Mouse (Mus musculus) neural tube, embryonic 12.5 days (tissue): ENCODE data around the gene Atxn2. TPM values are rescaled to one million over a fixed set of nuclear protein-coding genes. Genes with fewer than 3 reads are reported as not detected.
"Not testable (repeated sequence)": the region's sequence is repeated elsewhere in the genome, so short reads cannot be mapped to it uniquely, and the experiment has no call there.

ENCODE experiments used
- ATAC-seq: fragments of 200-750 bp; cut with Nextera tagmentation; 2 replicates; pipeline ENCODE4 v1.8.0; 2017; ENCODE audit warnings: low read depth, mild to moderate bottlenecking, moderate TSS enrichment, moderate library complexity; ENCODE audit not compliant: low FRiP score
- H3K27ac ChIP-seq: fragments of 300-500 bp; sonication (generic); 2 replicates; pipeline ENCODE4 v1.5.1; 2016
- H3K27me3 ChIP-seq: fragments of 300-500 bp; sonication (generic); replicated peaks from 2 replicates; pipeline ENCODE4 v1.6.1; 2016; ENCODE audit warnings: mild to moderate bottlenecking
- H3K36me3 ChIP-seq: fragments of 300-500 bp; sonication (generic); 2 replicates; pipeline ENCODE4 v1.6.1; 2016; ENCODE audit warnings: mild to moderate bottlenecking
- H3K4me1 ChIP-seq: fragments of 300-500 bp; sonication (generic); 2 replicates; pipeline ENCODE4 v1.6.1; 2016
- H3K4me2 ChIP-seq: fragments of 300-500 bp; sonication (generic); replicated peaks from 2 replicates; pipeline ENCODE4 v1.6.1; 2016; ENCODE audit warnings: mild to moderate bottlenecking
- H3K4me3 ChIP-seq: fragments of 300-500 bp; sonication (generic); 2 replicates; pipeline ENCODE4 v1.5.1; 2016
- H3K9ac ChIP-seq: fragments of 300-500 bp; sonication (generic); 2 replicates; pipeline ENCODE4 v1.6.1; 2016; ENCODE audit warnings: mild to moderate bottlenecking
- H3K9me3 ChIP-seq: fragments of 300-500 bp; sonication (generic); 2 replicates; pipeline ENCODE4 v1.6.1; 2016; ENCODE audit warnings: mild to moderate bottlenecking
- WGBS: fragments of 180-500 bp; shearing (Covaris S2); methylation state at CpG from one replicate; pipeline ENCODE4 v1.1.7; 2016; 5-methylcytosine and 5-hydroxymethylcytosine counted together
- polyA plus RNA-seq: library from polyadenylated mRNA; unstranded; fragments of >200 nt; fragmentation: Nextera tagmentation; extraction: Ambion mirVana; gene quantifications from 2 replicates; pipeline ENCODE4 v1.2.1, GENCODE M21; 2016

The Atxn2 gene
- polyA plus RNA-seq, 1 experiment from 2014 or later = 107 TPM

- Histone ChIP-seq H3K27me3 (no peaks in the 10 kb centered on the region), H3K4me1 (peaks cover 30% of the 10 kb centered on the region), H3K36me3 (peaks cover 10% of the 10 kb centered on the region; the same call in 1 of the 2 replicates), H3K4me2 (peak overlapping the region; percentile 89), H3K9ac (peak overlapping the region; percentile 99), H3K27ac (peak overlapping the region; percentile 98), H3K9me3 (no peaks in the 10 kb centered on the region), H3K4me3 (peak overlapping the region; percentile 99)
- ATAC-seq = 0 out of 2 replicates have a peak, but pooled peaks have one; percentile 19
- WGBS = under 1% methylated on average over 32 of the region's 32 CpGs
Measured at GRCm38 (mm10) chr5:121712934-121713538, 1.9 kb downstream of the Atxn2 start.

GRCm38 (mm10) chr5:121714331-121714730 is 3.2 kb downstream of the Atxn2 start:
- H3K27me3 ChIP-seq = no peaks in the 10 kb centered on the region
- peaks cover 30% of the 10 kb centered on the region for H3K4me1 ChIP-seq
- ATAC-seq = no peak
- H3K4me3 ChIP-seq = no peak overlapping the region
- no peak overlapping the region for H3K9ac ChIP-seq
- H3K4me2 ChIP-seq = peak overlapping the region; percentile 89
- no peaks in the 10 kb centered on the region for H3K9me3 ChIP-seq
- 82% methylated on average over 1 of the region's 1 CpGs for WGBS
- no peak overlapping the region for H3K27ac ChIP-seq
- peaks cover 10% of the 10 kb centered on the region; the same call in 1 of the 2 replicates for H3K36me3 ChIP-seq

- 0 out of 2 replicates have a peak overlapping the region, but pooled peaks have one; percentile 18 for H3K4me2 ChIP-seq
- peaks cover 10% of the 10 kb centered on the region; the same call in 1 of the 2 replicates for H3K36me3 ChIP-seq
- no peak overlapping the region for H3K27ac ChIP-seq
- 82% methylated on average over 6 of the region's 6 CpGs for WGBS
- H3K4me3 ChIP-seq = no peak overlapping the region
- no peak overlapping the region for H3K9ac ChIP-seq
- H3K4me1 ChIP-seq = peaks cover 33% of the 10 kb centered on the region
- no peaks in the 10 kb centered on the region for H3K9me3 ChIP-seq
- no peaks in the 10 kb centered on the region for H3K27me3 ChIP-seq
- no peak for ATAC-seq
Measured at GRCm38 (mm10) chr5:121714928-121715327, 3.8 kb downstream of the Atxn2 start.

- peaks cover 10% of the 10 kb centered on the region; the same call in 1 of the 2 replicates for H3K36me3 ChIP-seq
- ATAC-seq = no peak
- no peak overlapping the region for H3K27ac ChIP-seq
- no peak overlapping the region for H3K4me3 ChIP-seq
- no peaks in the 10 kb centered on the region for H3K27me3 ChIP-seq
- no peaks in the 10 kb centered on the region for H3K9me3 ChIP-seq
- H3K4me1 ChIP-seq = peaks cover 27% of the 10 kb centered on the region
- H3K4me2 ChIP-seq = no peak overlapping the region
- no peak overlapping the region for H3K9ac ChIP-seq
- 89% methylated on average over 5 of the region's 5 CpGs for WGBS
Measured at GRCm38 (mm10) chr5:121718462-121718861, 7.3 kb downstream of the Atxn2 start.

GRCm38 (mm10) chr5:121720888-121721585 is 9.9 kb downstream of the Atxn2 start:
- no peak overlapping the region for H3K27ac ChIP-seq
- H3K4me1 ChIP-seq = peaks cover 9% of the 10 kb centered on the region; the same call in 1 of the 2 replicates
- no peak overlapping the region for H3K4me2 ChIP-seq
- H3K9me3 ChIP-seq = no peaks in the 10 kb centered on the region
- H3K4me3 ChIP-seq = no peak overlapping the region
- no peak overlapping the region for H3K9ac ChIP-seq
- H3K36me3 ChIP-seq = peaks cover 10% of the 10 kb centered on the region; the same call in 1 of the 2 replicates
- H3K27me3 ChIP-seq = no peaks in the 10 kb centered on the region
- WGBS = 90% methylated on average over 5 of the region's 5 CpGs
- ATAC-seq = no peak

GRCm38 (mm10) chr5:121721841-121722240 is 10.7 kb downstream of the Atxn2 start:
- 80% methylated on average over 3 of the region's 3 CpGs for WGBS
- no peak for ATAC-seq

GRCm38 (mm10) chr5:121724678-121725077 is 13.5 kb downstream of the Atxn2 start:
- Histone ChIP-seq H3K9ac (no peak overlapping the region), H3K4me1 (peaks cover under 1% of the 10 kb centered on the region; the same call in 1 of the 2 replicates), H3K9me3 (no peaks in the 10 kb centered on the region), H3K4me3 (no peak overlapping the region), H3K36me3 (peaks cover 4% of the 10 kb centered on the region; the same call in 1 of the 2 replicates), H3K27me3 (no peaks in the 10 kb centered on the region), H3K27ac (no peak overlapping the region), H3K4me2 (no peak overlapping the region)
- WGBS = 90% methylated on average over 1 of the region's 1 CpGs
- ATAC-seq = no peak

More at GRCm38 (mm10) chr5:121721841-121722240, 10.7 kb downstream of the Atxn2 start:
- no peaks in the 10 kb centered on the region for H3K27me3 ChIP-seq
- H3K4me1 ChIP-seq = peaks cover 3% of the 10 kb centered on the region; the same call in 1 of the 2 replicates
- H3K36me3 ChIP-seq = peaks cover 10% of the 10 kb centered on the region; the same call in 1 of the 2 replicates
- no peaks in the 10 kb centered on the region for H3K9me3 ChIP-seq
- H3K9ac ChIP-seq = no peak overlapping the region
- no peak overlapping the region for H3K4me2 ChIP-seq
- H3K4me3 ChIP-seq = no peak overlapping the region
- H3K27ac ChIP-seq = no peak overlapping the region

GRCm38 (mm10) chr5:121730057-121730456 is 18.9 kb downstream of the Atxn2 start:
- Histone ChIP-seq H3K4me3 (no peak overlapping the region), H3K4me2 (no peak overlapping the region), H3K9me3 (no peaks in the 10 kb centered on the region), H3K4me1 (no peaks in the 10 kb centered on the region), H3K27me3 (no peaks in the 10 kb centered on the region), H3K9ac (no peak overlapping the region), H3K36me3 (peaks cover 4% of the 10 kb centered on the region; the same call in 1 of the 2 replicates), H3K27ac (no peak overlapping the region)
- no peak for ATAC-seq
- WGBS = 99% methylated on average over 2 of the region's 2 CpGs

GRCm38 (mm10) chr5:121736641-121737040 is 25.5 kb downstream of the Atxn2 start:
- Histone ChIP-seq H3K4me2 (no peak overlapping the region), H3K4me1 (no peaks in the 10 kb centered on the region), H3K4me3 (no peak overlapping the region), H3K27ac (no peak overlapping the region), H3K9me3 (no peaks in the 10 kb centered on the region), H3K9ac (no peak overlapping the region), H3K36me3 (peaks cover 3% of the 10 kb centered on the region; the same call in 1 of the 2 replicates), H3K27me3 (no peaks in the 10 kb centered on the region)
- no peak for ATAC-seq
- WGBS = 93% methylated on average over 3 of the region's 3 CpGs

- not testable (repeated sequence) for ATAC-seq
- WGBS = 91% methylated on average over 2 of the region's 2 CpGs
Measured at GRCm38 (mm10) chr5:121738162-121738561, 27.0 kb downstream of the Atxn2 start.

GRCm38 (mm10) chr5:121738576-121739191 is 27.5 kb downstream of the Atxn2 start:
- H3K27ac ChIP-seq = no peak overlapping the region
- no peaks in the 10 kb centered on the region for H3K27me3 ChIP-seq
- 92% methylated on average over 7 of the region's 7 CpGs for WGBS
- H3K4me3 ChIP-seq = no peak overlapping the region
- H3K9ac ChIP-seq = no peak overlapping the region
- ATAC-seq = no peak
- no peaks in the 10 kb centered on the region for H3K9me3 ChIP-seq
- no peak overlapping the region for H3K4me2 ChIP-seq
- H3K36me3 ChIP-seq = peaks cover 3% of the 10 kb centered on the region; the same call in 1 of the 2 replicates
- H3K4me1 ChIP-seq = no peaks in the 10 kb centered on the region

More at GRCm38 (mm10) chr5:121738162-121738561, 27.0 kb downstream of the Atxn2 start:
- not testable (repeated sequence) for H3K27me3 ChIP-seq, H3K4me3 ChIP-seq, H3K4me2 ChIP-seq, H3K9ac ChIP-seq, H3K36me3 ChIP-seq, H3K4me1 ChIP-seq, H3K9me3 ChIP-seq, H3K27ac ChIP-seq

GRCm38 (mm10) chr5:121740516-121740915 is 29.4 kb downstream of the Atxn2 start:
- Histone ChIP-seq H3K4me3 (no peak overlapping the region), H3K36me3 (no peaks in the 10 kb centered on the region), H3K27ac (no peak overlapping the region), H3K9me3 (no peaks in the 10 kb centered on the region), H3K4me2 (no peak overlapping the region), H3K27me3 (no peaks in the 10 kb centered on the region), H3K4me1 (no peaks in the 10 kb centered on the region), H3K9ac (no peak overlapping the region)
- WGBS = 96% methylated on average over 1 of the region's 1 CpGs
- ATAC-seq = no peak
